Mouse (Mus musculus) brain, embryonic 14.5 days (tissue): ENCODE results near the gene Actr1a.

Experiments
- CTCF ChIP-seq: fragments of 200-500 bp; IDR thresholded peaks from 2 replicates; pipeline ENCODE4 v1.5.1; 2012; ENCODE audit warnings: inconsistent platforms, mild to moderate bottlenecking, moderate library complexity, borderline replicate concordance; ENCODE audit not compliant: insufficient read depth, insufficient read length; ENCODE audit errors: extremely low read depth
- POLR2A ChIP-seq: fragments of 200-500 bp; IDR thresholded peaks from 2 replicates; pipeline ENCODE4 v1.6.1; 2012; ENCODE audit warnings: mild to moderate bottlenecking, inconsistent platforms, borderline replicate concordance; ENCODE audit not compliant: poor library complexity, insufficient read depth, insufficient read length, severe bottlenecking; ENCODE audit errors: extremely low read depth

GRCm38 (mm10) chr19:46348761-46349458 is 46.6 kb downstream of the Actr1a start:
- TF ChIP-seq CTCF: no peak
- TF ChIP-seq POLR2A: peak; percentile 84
